Mouse (Mus musculus) left cerebral cortex, postnatal 25 days (tissue): Measurements from ENCODE around the gene Nufip2. TPM values are rescaled to one million over a fixed set of nuclear protein-coding genes. Genes with fewer than 3 reads are reported as not detected.

Experiments
- DNase-seq, 2 experiments: peaks; one replicate each; pipeline ENCODE4 v3.0.0; 2022; ENCODE audit warnings: low spot score in 2 of 2, mixed read lengths in 1 of 2
- intact Hi-C: fragments of 180-260 bp; cut with DNase I; formaldehyde crosslinking; loops from one replicate; pipeline ENCODE4 v1.15.1; 2025
- total RNA-seq, 2 experiments: library from RNA; stranded (reverse); gene quantifications; 2 replicates each; pipeline ENCODE4 v1.2.3; 2021

The Nufip2 gene
- total RNA-seq, 2 experiments from 2014 or later, result 71.6 to 72.4 TPM

GRCm38 (mm10) chr11:77763673-77764340 lies 77.9 kb downstream of the Nufip2 start:
- intact Hi-C loops, result loop anchor here (1.0 to 2.0 kb wide), 2 partner anchors 21 to 29 kb away; no protein-coding TSS in a partner anchor
- peak; percentile 36 to 53 for DNase-seq

- peak; percentile 60 to 85 for DNase-seq
These were observed 78.9 kb downstream of the Nufip2 start for GRCm38 (mm10) chr11:77764694-77765458.

GRCm38 (mm10) chr11:77765459-77765777 lies 79.5 kb downstream of the Nufip2 start:
- peak; percentile 4 to 7 for DNase-seq
- intact Hi-C loops, result loop anchor here (2.0 kb wide), 1 partner anchor 19 kb away; no protein-coding TSS in a partner anchor

More at GRCm38 (mm10) chr11:77764694-77765458, 78.9 kb downstream of the Nufip2 start:
- intact Hi-C loops, result loop anchor here (2.0 kb wide), 1 partner anchor 20 kb away; no protein-coding TSS in a partner anchor

GRCm38 (mm10) chr11:77766351-77767001 lies 80.5 kb downstream of the Nufip2 start:
- peak; percentile 59 to 72 for DNase-seq
- intact Hi-C loops, result no loop called here

GRCm38 (mm10) chr11:77769496-77769895 lies 83.5 kb downstream of the Nufip2 start:
- no peak for DNase-seq
- intact Hi-C loops, result no loop called here

GRCm38 (mm10) chr11:77770346-77770745 lies 84.4 kb downstream of the Nufip2 start:
- DNase-seq, result no peak
- intact Hi-C loops, result no loop called here

GRCm38 (mm10) chr11:77771879-77772713 lies 86.1 kb downstream of the Nufip2 start:
- intact Hi-C loops, result no loop called here

GRCm38 (mm10) chr11:77775701-77776400 lies 89.9 kb downstream of the Nufip2 start:
- DNase-seq, result no peak
- intact Hi-C loops, result no loop called here

More at GRCm38 (mm10) chr11:77771879-77772713, 86.1 kb downstream of the Nufip2 start:
- no peak for DNase-seq

GRCm38 (mm10) chr11:77777436-77777835 lies 91.5 kb downstream of the Nufip2 start:
- DNase-seq, result no peak
- intact Hi-C loops, result no loop called here

- DNase-seq, result no peak
- intact Hi-C loops, result no loop called here
These were observed 92.0 kb downstream of the Nufip2 start for GRCm38 (mm10) chr11:77777937-77778336.

GRCm38 (mm10) chr11:77779240-77779639 lies 93.3 kb downstream of the Nufip2 start:
- intact Hi-C loops, result no loop called here
- no peak for DNase-seq

GRCm38 (mm10) chr11:77781088-77781487 lies 95.1 kb downstream of the Nufip2 start:
- DNase-seq, result peak in 1 of 2 experiments; percentile 28
- intact Hi-C loops, result no loop called here

GRCm38 (mm10) chr11:77782104-77782815 lies 96.3 kb downstream of the Nufip2 start:
- intact Hi-C loops, result no loop called here

GRCm38 (mm10) chr11:77783211-77783746 lies 97.3 kb downstream of the Nufip2 start:
- intact Hi-C loops, result no loop called here
- no peak for DNase-seq

More at GRCm38 (mm10) chr11:77782104-77782815, 96.3 kb downstream of the Nufip2 start:
- DNase-seq, result no peak

- no peak for DNase-seq
- intact Hi-C loops, result loop anchor here (2.0 kb wide), 1 partner anchor 19 kb away; no protein-coding TSS in a partner anchor
These were observed 98.0 kb downstream of the Nufip2 start for GRCm38 (mm10) chr11:77783747-77784646.

GRCm38 (mm10) chr11:77784894-77785293 lies 98.9 kb downstream of the Nufip2 start:
- DNase-seq, result no peak
- intact Hi-C loops, result loop anchor here (2.0 kb wide), 1 partner anchor 20 kb away; no protein-coding TSS in a partner anchor

GRCm38 (mm10) chr11:77785396-77785767 lies 99.4 kb downstream of the Nufip2 start:
- intact Hi-C loops, result loop anchor here (2.0 kb wide), 1 partner anchor 21 kb away; no protein-coding TSS in a partner anchor
- DNase-seq, result no peak
